Mouse (Mus musculus) liver, embryonic 18 days (tissue): Measurements from ENCODE around the gene Lrpprc. TPM values are rescaled to one million over a fixed set of nuclear protein-coding genes. Genes with fewer than 3 reads are reported as not detected.

ENCODE experiments used
- polyA plus RNA-seq: library from polyadenylated mRNA; depleted of rRNA; stranded (reverse); fragments of >200 nt; gene quantifications from 2 replicates; pipeline ENCODE4 v1.2.3, GENCODE M21; 2012; rRNA removed

Gene Lrpprc
- polyA plus RNA-seq: 25.9 and 33.3 TPM in 2 replicates

GRCm38 (mm10) chr17:84790447-84791098, at the start of gene Lrpprc:
TSS of gene Lrpprc (minus strand) at chr17:84790789.

GRCm38 (mm10) chr17:84682734-84683717, 107.6 kb downstream of the Lrpprc start, which contains the start of gene Abcg5:
TSS of gene Abcg5 (minus strand) at chr17:84683011.

DNA sequence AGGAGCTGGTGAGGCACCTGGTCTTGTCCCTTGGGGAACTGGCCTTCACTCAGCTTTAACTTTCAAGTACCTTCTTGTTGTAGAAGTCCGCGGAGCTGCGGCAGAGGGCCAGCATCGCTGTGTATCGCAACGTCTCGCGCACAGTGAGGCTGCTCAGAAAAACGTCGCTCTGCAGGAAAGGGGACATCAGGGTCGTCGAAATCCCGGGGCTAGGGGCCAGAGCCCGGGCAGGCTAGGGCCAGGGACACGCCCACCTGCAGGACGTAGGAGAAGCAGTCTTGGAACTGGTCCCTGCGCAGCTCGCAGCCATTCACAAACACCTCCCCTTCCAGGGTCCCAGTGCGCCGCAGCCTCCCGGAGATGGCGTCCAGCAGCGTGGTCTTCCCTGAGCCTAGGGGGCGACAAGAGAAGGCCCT, 114.6 kb downstream of the Lrpprc start, which contains the start of gene Abcg8:
TSS of gene Abcg8 (plus strand) at position 352 of the 416 bp plus-strand sequence.

Other genes with a start within 250 kb of the Lrpprc start
- 2.9 and 3.4 TPM in 2 replicates for gene Dync2li1, start 164.3 kb downstream of the Lrpprc start, polyA plus RNA-seq
- 1.1 and 1.9 TPM in 2 replicates for gene Abcg8, start 114.5 kb downstream of the Lrpprc start, polyA plus RNA-seq
- gene Abcg5, start 107.8 kb downstream of the Lrpprc start, polyA plus RNA-seq: 1.1 and 3.2 TPM in 2 replicates
- gene Ppm1b, start 166.0 kb upstream of the Lrpprc start, polyA plus RNA-seq: 33.0 and 35.5 TPM in 2 replicates
- 13.5 and 14.3 TPM in 2 replicates for gene Slc3a1, start 237.6 kb upstream of the Lrpprc start, polyA plus RNA-seq